Mouse (Mus musculus): ENCODE results near the gene Otud1.

Gene Otud1

GRCm38 (mm10) chr2:19670851-19671688 lies 13.5 kb downstream of the Otud1 start:
- DNase-seq (ENCODE audit: low spot score): no peak

- no peak for DNase-seq (ENCODE audit: low spot score)
Measured at GRCm38 (mm10) chr2:19682997-19683396, 25.4 kb downstream of the Otud1 start.

DNA sequence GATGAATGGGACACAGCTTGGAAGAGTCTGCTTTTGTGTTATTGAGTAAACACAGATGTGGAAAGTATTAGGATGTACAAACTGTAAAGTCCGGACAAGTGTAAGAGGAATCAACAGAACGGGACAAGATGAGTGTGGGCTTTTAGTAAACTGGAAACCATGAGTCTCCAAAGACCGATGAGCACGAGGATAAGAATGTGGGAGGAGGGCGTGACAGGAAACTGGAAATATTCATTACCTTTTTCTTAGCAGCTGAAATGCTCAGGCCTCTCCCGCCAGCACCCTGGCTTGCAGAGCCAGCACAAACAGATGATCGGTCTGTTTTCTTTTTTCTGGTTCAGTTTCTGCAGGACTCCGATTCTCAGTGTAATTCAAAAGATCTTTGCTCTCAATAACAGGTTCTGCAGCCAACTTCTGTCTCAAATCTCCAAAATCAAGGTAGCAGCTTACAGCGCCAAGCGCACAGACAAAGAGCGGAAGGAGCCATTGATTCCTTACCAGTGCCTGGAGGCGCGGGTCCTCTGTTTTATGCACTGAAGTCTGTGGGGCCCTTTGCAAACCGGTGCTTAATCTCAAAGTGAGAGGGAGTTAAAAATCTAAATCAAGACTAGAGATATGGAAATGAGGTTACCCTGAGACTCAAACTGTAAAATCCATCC lies 28.1 kb downstream of the Otud1 start:
- no peak for DNase-seq (ENCODE audit: low spot score)

GRCm38 (mm10) chr2:19690094-19690493 lies 32.5 kb downstream of the Otud1 start:
- DNase-seq (ENCODE audit: low spot score): no peak

- DNase-seq (ENCODE audit: low spot score): no peak
Measured at GRCm38 (mm10) chr2:19699573-19700295, 42.2 kb downstream of the Otud1 start.

DNA sequence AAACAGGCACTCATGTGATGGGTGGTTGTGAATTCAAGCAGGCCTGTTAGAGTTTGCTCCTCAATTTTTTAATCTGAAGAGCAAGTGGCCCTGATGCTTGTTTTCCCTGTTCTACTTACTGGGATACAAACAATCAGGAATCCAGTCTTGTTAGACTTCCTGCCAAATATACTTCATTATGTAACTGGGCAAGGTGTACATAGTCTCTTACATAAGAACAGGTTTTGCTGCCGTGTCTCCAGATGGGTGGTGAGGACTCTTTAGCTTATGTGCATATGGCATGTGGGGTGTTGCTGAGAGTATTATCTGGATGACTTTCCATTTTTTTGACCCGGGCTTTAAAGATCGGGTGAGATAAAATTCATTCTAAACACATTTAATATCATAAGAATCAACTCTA lies 43.8 kb downstream of the Otud1 start:
- no peak for DNase-seq (ENCODE audit: low spot score)

DNA sequence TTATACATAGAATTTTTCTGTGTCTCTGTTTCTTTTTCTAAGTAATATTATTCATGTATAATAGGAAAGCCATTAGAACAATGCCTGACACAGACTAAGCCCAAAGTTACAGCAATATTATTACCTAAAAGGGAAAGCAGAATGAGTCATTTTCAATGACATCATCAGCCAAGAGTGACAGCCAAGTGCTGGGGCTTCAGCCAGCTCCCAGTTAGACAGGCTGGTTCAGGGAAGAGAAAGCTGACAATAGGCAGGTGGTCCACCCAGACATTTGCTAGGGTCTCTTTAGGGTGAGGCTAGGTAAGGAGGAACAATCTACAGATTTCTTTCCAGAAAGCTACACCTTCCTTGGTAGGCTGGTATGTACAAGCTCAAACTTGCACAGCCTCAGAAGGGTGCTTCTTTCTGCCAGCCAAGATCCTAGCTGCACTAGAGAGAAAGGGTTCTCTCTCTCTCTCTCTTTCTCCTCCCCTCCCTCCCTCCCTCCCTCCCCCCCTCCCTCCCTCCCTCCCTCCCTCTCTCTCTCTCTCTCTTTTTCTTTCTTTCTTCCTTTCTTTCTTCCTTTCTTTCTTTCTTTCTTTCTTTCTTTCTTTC lies 45.6 kb downstream of the Otud1 start:
- no peak for DNase-seq (ENCODE audit: low spot score)

- DNase-seq (ENCODE audit: low spot score): no peak
Measured at GRCm38 (mm10) chr2:19703670-19704069, 46.1 kb downstream of the Otud1 start.

DNA sequence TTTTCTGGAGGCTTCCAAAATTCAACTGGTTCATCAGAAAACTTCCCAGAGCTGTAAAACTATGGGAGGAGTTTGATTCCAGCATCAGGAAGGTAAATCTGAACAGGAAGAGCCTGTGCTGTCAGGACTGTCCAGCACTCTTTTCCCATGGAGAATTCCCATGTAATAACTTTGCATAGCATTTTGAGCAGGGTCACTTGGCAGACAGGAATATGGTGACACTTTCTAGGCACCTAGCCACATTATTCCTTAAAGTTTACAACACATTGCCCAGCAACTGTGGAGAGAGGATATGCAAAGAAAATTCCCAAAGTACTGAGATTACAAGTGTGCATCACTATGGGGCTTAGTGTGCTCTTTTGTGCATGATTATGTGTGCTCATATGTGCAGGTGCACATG lies 46.7 kb downstream of the Otud1 start:
- DNase-seq (ENCODE audit: low spot score): no peak

DNA sequence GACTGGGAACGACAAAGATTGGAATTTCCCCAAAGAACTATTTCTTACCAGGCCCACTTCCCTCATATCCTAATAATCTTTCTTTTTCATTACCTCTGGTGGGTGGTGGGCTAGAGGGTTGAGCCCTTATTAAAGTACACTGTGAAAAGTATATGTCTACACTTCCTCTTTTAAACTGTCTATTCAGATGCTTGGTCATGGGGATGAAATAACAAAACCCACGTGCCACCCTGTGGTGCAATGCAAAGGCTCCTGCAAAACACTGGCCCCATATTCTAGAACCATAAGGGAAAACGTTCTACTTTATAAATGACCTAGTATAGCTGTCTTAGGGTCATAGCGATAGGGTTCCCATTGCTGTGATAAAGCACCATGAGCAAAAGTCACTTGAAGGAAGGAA lies 49.3 kb downstream of the Otud1 start:
- no peak for DNase-seq (ENCODE audit: low spot score)

Measured in testis, postnatal 14 days (tissue).